Mouse (Mus musculus): Measurements from ENCODE around the gene Nmbr. TPM values are rescaled to one million over a fixed set of nuclear protein-coding genes. Genes with fewer than 3 reads are reported as not detected.

Nmbr gene
- under 1 TPM in 1 of 2 experiments, not detected in 1; 0.58 TPM for polyA plus RNA-seq (2017; shearing (Covaris generic))

GRCm38 (mm10) chr10:14705072-14706066 is at the start of gene Nmbr, which contains the start of gene Vta1:
Gene Nmbr (plus strand): TSS chr10:14705591.
Gene Vta1 (minus strand): TSS chr10:14705560.

GRCm38 (mm10) chr10:14718114-14718513 is 12.7 kb downstream of the Nmbr start, which contains the start of gene Gje1:
Gene Gje1 (minus strand): TSS chr10:14718214.

Other genes with a start within 250 kb of the Nmbr start
- under 1 TPM; 0.35 to 0.93 TPM for gene Adgrg6, start 159.9 kb upstream of the Nmbr start, polyA plus RNA-seq (2017; shearing (Covaris generic))
- gene Vta1, start within 50 bp of the Nmbr start, polyA plus RNA-seq (2017; shearing (Covaris generic)) = 100 to 1,000 TPM in 1 of 2 experiments, 10 to 100 TPM in 1; 92.4 to 104 TPM
- gene Gje1, start 12.6 kb downstream of the Nmbr start, polyA plus RNA-seq (2017; shearing (Covaris generic)) = under 1 TPM in 1 of 2 experiments, not detected in 1; 0.37 TPM